Mouse (Mus musculus) thymus, postnatal 0 days (tissue): ENCODE data around the gene Scgb3a1. TPM values are rescaled to one million over a fixed set of nuclear protein-coding genes. Genes with fewer than 3 reads are reported as not detected.

ENCODE experiments used
- DNase-seq: peaks from one replicate; pipeline ENCODE4 v3.0.0-alpha.2; 2015; ENCODE audit warnings: low spot score
- polyA plus RNA-seq: library from polyadenylated mRNA; unstranded; fragments of >200 nt; fragmentation: Nextera tagmentation; extraction: Ambion mirVana; gene quantifications from 2 replicates; pipeline ENCODE4 v1.2.1, GENCODE M21; 2015

The Scgb3a1 gene
- polyA plus RNA-seq, 1 experiment from 2014 or later: 2.5 TPM

- DNase-seq: peak; percentile 40
Measured at GRCm38 (mm10) chr11:49658791-49659469, 4.5 kb upstream of the Scgb3a1 start.

GRCm38 (mm10) chr11:49659470-49659799 is 4.0 kb upstream of the Scgb3a1 start:
- DNase-seq: no peak

- no peak for DNase-seq
Measured at GRCm38 (mm10) chr11:49662292-49662780, 1.1 kb upstream of the Scgb3a1 start.

- no peak for DNase-seq
Measured at GRCm38 (mm10) chr11:49664262-49665140, 1.1 kb downstream of the Scgb3a1 start.

- no peak for DNase-seq
Measured at GRCm38 (mm10) chr11:49665462-49665861, 2.1 kb downstream of the Scgb3a1 start.

- DNase-seq: no peak
Measured at GRCm38 (mm10) chr11:49673433-49673832, 10.0 kb downstream of the Scgb3a1 start.

GRCm38 (mm10) chr11:49684237-49684973 is 21.0 kb downstream of the Scgb3a1 start:
- DNase-seq: no peak

- DNase-seq: no peak
Measured at GRCm38 (mm10) chr11:49695013-49695412, 31.6 kb downstream of the Scgb3a1 start.

- DNase-seq: no peak
Measured at GRCm38 (mm10) chr11:49695695-49696094, 32.3 kb downstream of the Scgb3a1 start.

GRCm38 (mm10) chr11:49696472-49696871 is 33.1 kb downstream of the Scgb3a1 start:
- DNase-seq: no peak

- DNase-seq: no peak
Measured at GRCm38 (mm10) chr11:49697779-49698178, 34.4 kb downstream of the Scgb3a1 start.

GRCm38 (mm10) chr11:49699079-49699478 is 35.7 kb downstream of the Scgb3a1 start:
- DNase-seq: no peak

GRCm38 (mm10) chr11:49702014-49702413 is 38.6 kb downstream of the Scgb3a1 start:
- no peak for DNase-seq

- DNase-seq: no peak
Measured at GRCm38 (mm10) chr11:49704804-49705203, 41.4 kb downstream of the Scgb3a1 start.

- no peak for DNase-seq
Measured at GRCm38 (mm10) chr11:49707834-49708233, 44.4 kb downstream of the Scgb3a1 start.

GRCm38 (mm10) chr11:49710664-49711063 is 47.3 kb downstream of the Scgb3a1 start:
- DNase-seq: no peak

GRCm38 (mm10) chr11:49711981-49712554 is 48.7 kb downstream of the Scgb3a1 start:
- peak; percentile 75 for DNase-seq

- DNase-seq: peak; percentile 98
Measured at GRCm38 (mm10) chr11:49712555-49713335, 49.3 kb downstream of the Scgb3a1 start, which contains the start of gene Cnot6. TSS of gene Cnot6 (minus strand) at chr11:49712723.

GRCm38 (mm10) chr11:49713336-49714334 is 50.2 kb downstream of the Scgb3a1 start:
- DNase-seq: peak; percentile 35
